ENCODE assay signal across 8 mouse cellular contexts in the genomic region with DNA sequence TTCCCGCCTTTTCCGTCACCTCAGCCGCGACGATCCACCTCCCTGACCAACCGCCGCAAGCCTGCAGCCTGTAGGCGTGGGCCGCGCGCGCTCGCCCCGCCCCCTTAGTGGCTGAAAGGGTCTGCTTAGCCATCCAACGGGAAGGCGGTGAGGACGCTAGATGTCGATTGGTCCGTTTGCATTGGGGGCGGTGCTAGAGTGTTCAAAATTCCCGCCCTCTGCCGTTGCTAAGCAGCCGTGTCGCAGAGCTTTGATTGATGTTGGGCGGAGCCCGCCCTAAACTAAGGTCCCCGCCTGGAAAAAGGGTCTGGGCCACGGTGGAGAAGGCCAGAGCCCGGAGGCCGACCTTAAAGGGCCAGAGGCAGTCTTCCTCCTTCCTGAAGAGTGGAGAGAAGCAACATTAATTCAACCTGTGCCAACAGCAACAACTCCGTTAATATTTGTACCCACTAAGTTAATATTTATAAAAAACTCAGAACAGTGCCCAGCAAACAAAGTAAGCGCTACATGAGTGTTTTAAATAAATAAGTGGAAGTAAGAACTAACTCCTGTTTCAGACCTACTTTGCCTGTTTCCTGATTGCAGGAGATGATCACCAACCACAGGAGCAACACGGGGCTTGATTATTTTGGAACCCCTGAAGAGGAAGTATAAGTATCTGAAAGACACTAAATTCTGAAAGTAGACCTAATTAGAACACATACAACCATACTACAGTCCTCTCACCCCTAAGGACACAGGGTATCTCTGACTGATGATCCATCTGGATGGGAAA. TPM values are rescaled to one million over a fixed set of nuclear protein-coding genes. Genes with fewer than 3 reads are reported as not detected.
DNase-seq lines count a peak whose midpoint lies in the region; ATAC-seq lines count a peak whose summit lies in the region.

A gene (minus strand): TSS at position 65 of the 775 bp plus-strand sequence.

- 4% methylated on average over 29 of the region's 33 CpGs for WGBS in embryonic facial prominence, embryonic 14.5 days
- WGBS in limb, embryonic 15.5 days, result 2% methylated on average over 33 of the region's 33 CpGs

- no peaks in the 10 kb centered on the region for H3K27me3 ChIP-seq in embryonic facial prominence, embryonic 14.5 days (replicated peaks; ENCODE audit: control insufficient read depth, insufficient read depth, low read length)
- H3K27me3 ChIP-seq in limb, embryonic 15.5 days, result no peaks in the 10 kb centered on the region

- peak within 1 kb of the TSS; percentile 96 for H3K27ac ChIP-seq in embryonic facial prominence, embryonic 14.5 days (replicated peaks; ENCODE audit: low read depth, low read length)
- peak within 1 kb of the TSS; percentile 99 for H3K27ac ChIP-seq in limb, embryonic 15.5 days

- H3K4me3 ChIP-seq in embryonic facial prominence, embryonic 14.5 days (ENCODE audit: low read depth, low read length), result peak within 1 kb of the TSS; percentile 66
- peak within 1 kb of the TSS; percentile 59 for H3K4me3 ChIP-seq in limb, embryonic 15.5 days

- peak within 1 kb of the TSS; percentile 98 for H3K4me2 ChIP-seq in embryonic facial prominence, embryonic 14.5 days (ENCODE audit: low read depth, low read length)
- H3K4me2 ChIP-seq in limb, embryonic 15.5 days, result peak within 1 kb of the TSS; percentile 97

- peak; percentile 97 for DNase-seq in 3T3-L1 (ENCODE audit: low read depth, low spot score)
- peak; percentile 91 to 93 for DNase-seq in adrenal gland, postnatal 4 days (ENCODE audit: low spot score in 2 of 2)
- DNase-seq in embryonic facial prominence, embryonic 14.5 days (ENCODE audit: low spot score), result peak; percentile 99
- peak; percentile 96 for DNase-seq in heart, adult 8-10 months (ENCODE audit: low spot score)
- DNase-seq in kidney, adult 9 months, result peak; percentile 99
- DNase-seq in monocyte, adult 2 months (ENCODE audit: low read depth in 1 of 2, low spot score in 2 of 2), result peak; percentile 89
- peak; percentile 96 to 97 for DNase-seq in spleen, postnatal 36 days (ENCODE audit: low spot score in 2 of 2)

- H3K36me3 ChIP-seq in embryonic facial prominence, embryonic 14.5 days (ENCODE audit: control insufficient read depth, insufficient read depth, low read length), result no peaks in the 10 kb centered on the region
- H3K36me3 ChIP-seq in limb, embryonic 15.5 days, result no peaks in the 10 kb centered on the region

- H3K9me3 ChIP-seq in embryonic facial prominence, embryonic 14.5 days (ENCODE audit: control insufficient read depth, low read length), result no peaks in the 10 kb centered on the region
- no peaks in the 10 kb centered on the region for H3K9me3 ChIP-seq in limb, embryonic 15.5 days

- peak within 1 kb of the TSS; percentile 87 for H3K9ac ChIP-seq in embryonic facial prominence, embryonic 14.5 days (ENCODE audit: low read depth, low read length)
- peak within 1 kb of the TSS; percentile 84 for H3K9ac ChIP-seq in limb, embryonic 15.5 days

- peaks cover 45% of the 10 kb centered on the region for H3K4me1 ChIP-seq in embryonic facial prominence, embryonic 14.5 days (ENCODE audit: control insufficient read depth, insufficient read depth, low read length)
- H3K4me1 ChIP-seq in limb, embryonic 15.5 days, result peaks cover 45% of the 10 kb centered on the region

- peak; percentile 96 for ATAC-seq in embryonic facial prominence, embryonic 14.5 days (ENCODE audit: low read depth)
- peak; percentile 97 for ATAC-seq in limb, embryonic 15.5 days (ENCODE audit: insufficient number of reproducible peaks, low FRiP score, low TSS enrichment, low read depth)

RNA-seq across cellular contexts. Expression of the gene that starts here (rescaled TPM):
- 10 to 100 TPM in 1 of 2 experiments, 1 to 10 TPM in 1; 8.2 to 11.0 TPM for total RNA-seq in adrenal gland, postnatal 4 days (2021)
- polyA plus RNA-seq in embryonic facial prominence, embryonic 14.5 days (2014; fragmentation: Nextera tagmentation; extraction: Ambion mirVana), result 2.5 and 3.4 TPM in 2 replicates
- total RNA-seq in heart, adult 8-10 months (2022), result under 1 TPM in 2 of 4 experiments, not detected in 2; 0.33 to 0.56 TPM
- polyA plus RNA-seq in limb, embryonic 15.5 days (2015; fragmentation: Nextera tagmentation; extraction: Ambion mirVana), result 3.0 and 3.5 TPM in 2 replicates

Comparison
In these comparisons a context has a peak if more than half of its experiments do, and no peak if none do; other contexts are left out.
1. Peak in every context shown above with its lines: DNase-seq, ATAC-seq, H3K4me3 ChIP-seq and H3K27ac ChIP-seq.
2. RNA of the gene that starts here (total RNA-seq): 8.2 to 11.0 TPM in adrenal gland, postnatal 4 days; 0.33 to 0.56 TPM in heart, adult 8-10 months; every median in the first group is over 4 times any median in the second.
3. Peak in DNase-seq in heart, adult 8-10 months; RNA of the gene not detected or under 1 TPM.